Mouse (Mus musculus): ENCODE data around the gene Efcab6. TPM values are rescaled to one million over a fixed set of nuclear protein-coding genes. Genes with fewer than 3 reads are reported as not detected.

Efcab6 gene
- polyA plus RNA-seq, 1 experiment from 2014 or later: 0.19 TPM

DNA sequence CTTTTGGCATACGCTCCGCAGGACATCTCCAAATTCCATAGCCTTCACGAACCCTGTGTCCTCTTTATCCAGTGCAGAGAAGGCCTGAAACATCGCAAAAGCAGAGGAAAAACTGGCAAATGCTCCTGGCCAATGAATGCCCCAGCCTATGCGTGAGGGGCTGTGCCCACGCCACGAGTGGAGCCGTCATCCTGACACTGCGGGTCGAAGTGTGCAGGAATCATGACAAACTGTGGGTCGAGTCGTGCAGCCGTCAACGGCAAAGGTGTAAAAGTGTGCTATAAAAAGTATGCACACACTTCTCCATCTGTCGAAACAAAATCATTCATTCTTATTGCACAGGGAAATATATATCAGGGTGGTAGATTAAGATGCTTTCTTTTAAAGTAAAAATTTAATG, 172.3 kb downstream of the Efcab6 start:
- peaks cover 4% of the 10 kb centered on the region for H3K27me3 ChIP-seq (ENCODE audit: poor library complexity, severe bottlenecking)
- H3K4me1 ChIP-seq: peaks cover 22% of the 10 kb centered on the region
- no peaks in the 10 kb centered on the region for H3K36me3 ChIP-seq (replicated peaks)
- no peak for DNase-seq (ENCODE audit: extremely low spot score, low spot score)
- no peak overlapping the region for H3K4me3 ChIP-seq
- 91% methylated on average over 15 of the region's 15 CpGs for WGBS
- H3K27ac ChIP-seq: no peak overlapping the region
- no peaks in the 10 kb centered on the region for H3K9me3 ChIP-seq

GRCm38 (mm10) chr15:83884291-83884690, 180.9 kb downstream of the Efcab6 start:
- 93% methylated on average over 9 of the region's 9 CpGs for WGBS
- no peaks in the 10 kb centered on the region for H3K9me3 ChIP-seq
- H3K4me1 ChIP-seq: peaks cover 8% of the 10 kb centered on the region; the same call in 1 of the 2 replicates
- no peak overlapping the region for H3K4me3 ChIP-seq
- H3K27ac ChIP-seq: no peak overlapping the region
- no peaks in the 10 kb centered on the region for H3K27me3 ChIP-seq (ENCODE audit: poor library complexity, severe bottlenecking)
- no peak for DNase-seq (ENCODE audit: extremely low spot score, low spot score)
- H3K36me3 ChIP-seq (replicated peaks): no peaks in the 10 kb centered on the region

DNA sequence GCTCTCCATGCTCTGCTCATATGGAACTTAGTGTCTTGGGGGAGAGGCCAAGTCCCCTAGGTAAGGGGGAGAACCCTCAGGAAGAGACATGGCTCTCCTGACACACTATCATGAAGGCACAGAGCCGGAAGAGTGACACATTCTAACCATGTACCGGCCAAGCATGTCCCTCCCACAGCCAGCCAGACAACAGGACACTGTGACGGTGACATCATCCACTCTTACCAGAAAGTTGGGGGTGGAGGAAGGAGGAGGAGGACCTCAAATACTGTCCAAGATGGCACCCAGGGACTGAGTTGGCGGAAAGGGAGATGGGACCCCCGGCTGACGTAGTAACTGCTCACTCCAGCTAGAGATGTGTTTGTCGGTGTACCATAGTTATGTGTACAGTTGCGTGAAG, 181.4 kb downstream of the Efcab6 start:
- no peaks in the 10 kb centered on the region for H3K36me3 ChIP-seq (replicated peaks)
- H3K27me3 ChIP-seq (ENCODE audit: poor library complexity, severe bottlenecking): no peaks in the 10 kb centered on the region
- H3K27ac ChIP-seq: no peak overlapping the region
- WGBS: 92% methylated on average over 8 of the region's 8 CpGs
- no peak overlapping the region for H3K4me3 ChIP-seq
- H3K9me3 ChIP-seq: no peaks in the 10 kb centered on the region
- DNase-seq (ENCODE audit: extremely low spot score, low spot score): no peak
- H3K4me1 ChIP-seq: peaks cover 8% of the 10 kb centered on the region; the same call in 1 of the 2 replicates

GRCm38 (mm10) chr15:83879845-83880244, 185.3 kb downstream of the Efcab6 start:
- H3K4me3 ChIP-seq: no peak overlapping the region
- no peaks in the 10 kb centered on the region; the same call in 1 of the 2 replicates for H3K4me1 ChIP-seq
- 32% methylated on average over 5 of the region's 5 CpGs for WGBS
- H3K9me3 ChIP-seq: no peaks in the 10 kb centered on the region
- H3K36me3 ChIP-seq (replicated peaks): no peaks in the 10 kb centered on the region
- DNase-seq (ENCODE audit: extremely low spot score, low spot score): peak; percentile 50
- no peaks in the 10 kb centered on the region for H3K27me3 ChIP-seq (ENCODE audit: poor library complexity, severe bottlenecking)
- H3K27ac ChIP-seq: no peak overlapping the region

GRCm38 (mm10) chr15:83877898-83878297, 187.3 kb downstream of the Efcab6 start:
- no peak for DNase-seq (ENCODE audit: extremely low spot score, low spot score)
- H3K9me3 ChIP-seq: no peaks in the 10 kb centered on the region
- no peak overlapping the region for H3K27ac ChIP-seq
- no peaks in the 10 kb centered on the region for H3K36me3 ChIP-seq (replicated peaks)
- 86% methylated on average over 2 of the region's 2 CpGs for WGBS
- no peaks in the 10 kb centered on the region; the same call in 1 of the 2 replicates for H3K4me1 ChIP-seq
- no peak overlapping the region for H3K4me3 ChIP-seq
- no peaks in the 10 kb centered on the region for H3K27me3 ChIP-seq (ENCODE audit: poor library complexity, severe bottlenecking)

GRCm38 (mm10) chr15:83877155-83877866, 187.9 kb downstream of the Efcab6 start:
- Histone ChIP-seq H3K27ac (no peak overlapping the region), H3K4me3 (no peak overlapping the region), H3K4me1 (peaks cover under 1% of the 10 kb centered on the region), H3K9me3 (no peaks in the 10 kb centered on the region), H3K36me3 (replicated peaks) (no peaks in the 10 kb centered on the region), H3K27me3 (ENCODE audit: poor library complexity, severe bottlenecking) (no peaks in the 10 kb centered on the region)
- WGBS: 63% methylated on average over 11 of the region's 11 CpGs
- DNase-seq (ENCODE audit: extremely low spot score, low spot score): no peak

DNA sequence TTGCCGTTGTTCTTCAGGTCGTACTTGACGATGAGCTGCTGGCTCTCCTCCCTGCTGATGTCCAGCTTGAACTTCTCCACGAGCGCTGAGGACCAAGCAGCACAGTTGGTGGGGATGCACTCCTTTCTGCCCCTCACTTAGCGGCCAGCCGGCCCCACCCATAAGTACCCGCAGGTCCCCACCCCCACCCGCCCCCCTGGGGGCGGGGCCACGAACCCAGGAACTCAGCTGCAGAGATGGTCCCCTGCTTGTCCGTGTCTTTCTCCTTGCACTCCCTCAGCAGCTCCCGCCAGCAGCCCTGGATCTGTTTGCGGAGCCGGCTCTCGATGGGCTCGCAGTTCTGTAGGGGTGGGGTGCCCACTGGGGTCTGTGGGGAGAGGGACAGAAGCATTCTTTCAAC, 194.2 kb downstream of the Efcab6 start:
- WGBS: 8% methylated on average over 17 of the region's 17 CpGs
- DNase-seq (ENCODE audit: extremely low spot score, low spot score): peak; percentile 20
- Histone ChIP-seq H3K9me3 (no peaks in the 10 kb centered on the region), H3K4me3 (peak overlapping the region; percentile 31), H3K27ac (no peak overlapping the region), H3K4me1 (peaks cover 17% of the 10 kb centered on the region), H3K36me3 (replicated peaks) (no peaks in the 10 kb centered on the region), H3K27me3 (ENCODE audit: poor library complexity, severe bottlenecking) (peaks cover 33% of the 10 kb centered on the region)

GRCm38 (mm10) chr15:83865626-83866025, 199.6 kb downstream of the Efcab6 start:
- DNase-seq (ENCODE audit: extremely low spot score, low spot score): no peak
- Histone ChIP-seq H3K27ac (no peak overlapping the region), H3K36me3 (replicated peaks) (no peaks in the 10 kb centered on the region), H3K27me3 (ENCODE audit: poor library complexity, severe bottlenecking) (peaks cover 19% of the 10 kb centered on the region), H3K4me1 (peaks cover 6% of the 10 kb centered on the region), H3K4me3 (no peak overlapping the region), H3K9me3 (no peaks in the 10 kb centered on the region)
- 88% methylated on average over 5 of the region's 5 CpGs for WGBS

DNA sequence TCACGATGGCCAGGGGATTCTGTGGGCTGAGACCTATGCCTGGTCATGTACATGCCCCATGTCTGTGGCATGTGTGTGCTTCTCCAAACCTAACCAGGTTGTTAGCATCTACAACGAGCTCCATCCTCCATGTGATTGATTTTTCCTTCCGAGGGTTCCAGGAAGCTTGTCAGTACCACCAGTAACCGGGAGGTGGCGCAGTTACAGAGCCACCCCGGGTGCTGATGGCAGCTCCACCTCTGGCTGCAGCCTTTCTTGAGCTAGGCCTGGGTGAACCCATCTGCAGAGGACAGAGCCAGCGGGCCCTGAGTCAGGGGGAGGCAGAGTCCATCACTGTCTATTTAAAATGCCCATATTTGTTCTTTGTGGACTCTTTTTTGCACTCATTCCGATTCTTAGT, 208.1 kb downstream of the Efcab6 start:
- H3K4me3 ChIP-seq: no peak overlapping the region
- peak; percentile 53 for DNase-seq (ENCODE audit: extremely low spot score, low spot score)
- H3K4me1 ChIP-seq: no peaks in the 10 kb centered on the region
- peaks cover 63% of the 10 kb centered on the region for H3K36me3 ChIP-seq (replicated peaks)
- no peak overlapping the region for H3K27ac ChIP-seq
- no peaks in the 10 kb centered on the region for H3K27me3 ChIP-seq (ENCODE audit: poor library complexity, severe bottlenecking)
- H3K9me3 ChIP-seq: no peaks in the 10 kb centered on the region
- 28% methylated on average over 8 of the region's 8 CpGs for WGBS

DNA sequence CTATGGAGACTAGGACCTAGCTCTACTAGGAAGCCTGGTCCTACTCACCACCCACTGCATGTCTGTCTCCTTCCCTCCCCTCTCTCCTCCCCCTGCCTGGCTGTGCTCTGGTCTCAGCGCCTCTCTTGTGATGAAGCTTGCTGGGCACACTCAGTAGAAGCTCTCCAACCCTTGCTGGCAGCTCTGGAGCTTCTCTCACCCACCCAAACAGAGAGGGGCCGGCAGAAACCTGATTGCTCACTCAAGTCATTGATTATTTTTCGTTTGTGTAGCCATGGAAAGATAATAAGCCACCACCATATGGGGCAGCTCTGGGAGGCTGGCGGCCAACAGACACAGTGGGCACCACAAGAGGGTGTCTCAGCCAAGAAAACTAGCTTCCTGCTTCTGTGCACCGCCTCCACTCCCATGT, 211.8 kb downstream of the Efcab6 start:
- DNase-seq (ENCODE audit: extremely low spot score, low spot score): no peak
- Histone ChIP-seq H3K27ac (no peak overlapping the region), H3K4me1 (no peaks in the 10 kb centered on the region), H3K4me3 (no peak overlapping the region), H3K9me3 (no peaks in the 10 kb centered on the region), H3K27me3 (ENCODE audit: poor library complexity, severe bottlenecking) (no peaks in the 10 kb centered on the region), H3K36me3 (replicated peaks) (peaks cover 73% of the 10 kb centered on the region)
- 86% methylated on average over 5 of the region's 5 CpGs for WGBS

- WGBS: 86% methylated on average over 9 of the region's 9 CpGs
- H3K27me3 ChIP-seq (ENCODE audit: poor library complexity, severe bottlenecking): peaks cover 10% of the 10 kb centered on the region
- no peak overlapping the region for H3K4me3 ChIP-seq
- DNase-seq (ENCODE audit: extremely low spot score, low spot score): no peak
- H3K36me3 ChIP-seq (replicated peaks): peaks cover 23% of the 10 kb centered on the region
- no peak overlapping the region for H3K27ac ChIP-seq
- peaks cover 50% of the 10 kb centered on the region for H3K4me1 ChIP-seq
- H3K9me3 ChIP-seq: no peaks in the 10 kb centered on the region
Observed at GRCm38 (mm10) chr15:83848193-83848592, 217.0 kb downstream of the Efcab6 start.

DNA sequence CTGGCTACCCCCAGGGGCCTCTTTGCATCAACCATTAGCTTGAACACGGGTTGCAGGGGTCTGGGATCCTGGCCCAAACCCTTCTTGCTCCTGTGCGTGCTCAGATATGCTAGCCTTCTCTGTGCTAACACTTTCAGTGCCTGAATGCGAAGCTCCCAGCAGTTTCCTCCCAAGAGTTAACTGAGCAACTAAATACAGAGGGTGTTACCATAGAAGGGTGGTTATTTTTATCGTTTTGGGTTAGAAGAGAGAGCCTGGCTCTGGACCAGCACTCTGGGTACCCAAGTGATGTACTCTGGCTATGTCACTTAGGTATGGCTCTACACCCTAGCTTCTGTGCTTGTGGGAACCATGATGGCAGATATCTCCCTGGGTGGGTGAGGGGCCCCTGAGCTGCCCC, 217.7 kb downstream of the Efcab6 start:
- Histone ChIP-seq H3K4me3 (no peak overlapping the region), H3K4me1 (peaks cover 56% of the 10 kb centered on the region), H3K27me3 (ENCODE audit: poor library complexity, severe bottlenecking) (peaks cover 15% of the 10 kb centered on the region), H3K9me3 (no peaks in the 10 kb centered on the region), H3K27ac (peak overlapping the region; percentile 31), H3K36me3 (replicated peaks) (peaks cover 16% of the 10 kb centered on the region)
- 76% methylated on average over 4 of the region's 4 CpGs for WGBS
- no peak for DNase-seq (ENCODE audit: extremely low spot score, low spot score)

- no peaks in the 10 kb centered on the region for H3K9me3 ChIP-seq
- DNase-seq (ENCODE audit: extremely low spot score, low spot score): no peak
- 38% methylated on average over 8 of the region's 8 CpGs for WGBS
- peaks cover 24% of the 10 kb centered on the region for H3K27me3 ChIP-seq (ENCODE audit: poor library complexity, severe bottlenecking)
- H3K36me3 ChIP-seq (replicated peaks): peaks cover 11% of the 10 kb centered on the region; the same call in 1 of the 2 replicates
- peaks cover 60% of the 10 kb centered on the region for H3K4me1 ChIP-seq
- H3K27ac ChIP-seq: peak overlapping the region; percentile 31
- no peak overlapping the region for H3K4me3 ChIP-seq
Observed at GRCm38 (mm10) chr15:83846592-83846991, 218.6 kb downstream of the Efcab6 start.

Measured in forebrain, embryonic 10.5 days (tissue).